Mouse (Mus musculus) midbrain, embryonic 14.5 days (tissue): ENCODE data around the gene Sirt7. TPM values are rescaled to one million over a fixed set of nuclear protein-coding genes. Genes with fewer than 3 reads are reported as not detected.

ENCODE experiments used
- ATAC-seq: fragments of 200-750 bp; cut with Nextera tagmentation; 2 replicates; pipeline ENCODE4 v1.8.0; 2017; ENCODE audit warnings: moderate number of reproducible peaks, moderate library complexity; ENCODE audit not compliant: low FRiP score, low TSS enrichment
- DNase-seq: peaks from one replicate; pipeline ENCODE4 v3.0.0-alpha.2; 2015
- H3K27ac ChIP-seq: fragments of 300-500 bp; sonication (generic); replicated peaks from 2 replicates; pipeline ENCODE4 v1.5.1; 2014; ENCODE audit warnings: mild to moderate bottlenecking, low read depth, low read length, moderate library complexity
- H3K27me3 ChIP-seq: fragments of 300-500 bp; sonication (generic); 2 replicates; pipeline ENCODE4 v1.6.1; 2014; ENCODE audit warnings: low read length, control low read depth, mixed read lengths; ENCODE audit not compliant: control insufficient read depth, insufficient read depth
- H3K36me3 ChIP-seq: fragments of 300-500 bp; sonication (generic); 2 replicates; pipeline ENCODE4 v1.6.1; 2014; ENCODE audit warnings: low read length, control low read depth; ENCODE audit not compliant: control insufficient read depth, insufficient read depth
- H3K4me1 ChIP-seq: fragments of 300-500 bp; sonication (generic); 2 replicates; pipeline ENCODE4 v1.6.1; 2014; ENCODE audit warnings: mild to moderate bottlenecking, antibody characterized with exemption, low read length, control low read depth; ENCODE audit not compliant: control insufficient read depth, insufficient read depth
- H3K4me2 ChIP-seq: fragments of 300-500 bp; sonication (generic); 2 replicates; pipeline ENCODE4 v1.6.1; 2014; ENCODE audit warnings: mild to moderate bottlenecking, low read length, moderate library complexity
- H3K4me3 ChIP-seq: fragments of 300-500 bp; sonication (generic); replicated peaks from 2 replicates; pipeline ENCODE4 v1.5.1; 2014; ENCODE audit warnings: low read depth, low read length
- H3K9ac ChIP-seq: fragments of 300-500 bp; sonication (generic); replicated peaks from 2 replicates; pipeline ENCODE4 v1.6.1; 2014; ENCODE audit warnings: mild to moderate bottlenecking, low read length, moderate library complexity
- H3K9me3 ChIP-seq: fragments of 300-500 bp; sonication (generic); 2 replicates; pipeline ENCODE4 v1.6.1; 2016; ENCODE audit warnings: low read length, control low read depth, mixed read lengths; ENCODE audit not compliant: control insufficient read depth
- WGBS: fragments of 180-500 bp; shearing (Covaris S2); extraction: QIAGEN DNeasy Blood & Tissue Kit; methylation state at CpG from one replicate; pipeline ENCODE4 v1.1.7; 2014; 5-methylcytosine and 5-hydroxymethylcytosine counted together
- polyA plus RNA-seq: library from polyadenylated mRNA; unstranded; fragments of >200 nt; fragmentation: Nextera tagmentation; extraction: Ambion mirVana; gene quantifications from 2 replicates; pipeline ENCODE4 v1.2.1, GENCODE M21; 2014

Gene Sirt7
- polyA plus RNA-seq, 1 experiment from 2014 or later: 38.4 TPM

DNA sequence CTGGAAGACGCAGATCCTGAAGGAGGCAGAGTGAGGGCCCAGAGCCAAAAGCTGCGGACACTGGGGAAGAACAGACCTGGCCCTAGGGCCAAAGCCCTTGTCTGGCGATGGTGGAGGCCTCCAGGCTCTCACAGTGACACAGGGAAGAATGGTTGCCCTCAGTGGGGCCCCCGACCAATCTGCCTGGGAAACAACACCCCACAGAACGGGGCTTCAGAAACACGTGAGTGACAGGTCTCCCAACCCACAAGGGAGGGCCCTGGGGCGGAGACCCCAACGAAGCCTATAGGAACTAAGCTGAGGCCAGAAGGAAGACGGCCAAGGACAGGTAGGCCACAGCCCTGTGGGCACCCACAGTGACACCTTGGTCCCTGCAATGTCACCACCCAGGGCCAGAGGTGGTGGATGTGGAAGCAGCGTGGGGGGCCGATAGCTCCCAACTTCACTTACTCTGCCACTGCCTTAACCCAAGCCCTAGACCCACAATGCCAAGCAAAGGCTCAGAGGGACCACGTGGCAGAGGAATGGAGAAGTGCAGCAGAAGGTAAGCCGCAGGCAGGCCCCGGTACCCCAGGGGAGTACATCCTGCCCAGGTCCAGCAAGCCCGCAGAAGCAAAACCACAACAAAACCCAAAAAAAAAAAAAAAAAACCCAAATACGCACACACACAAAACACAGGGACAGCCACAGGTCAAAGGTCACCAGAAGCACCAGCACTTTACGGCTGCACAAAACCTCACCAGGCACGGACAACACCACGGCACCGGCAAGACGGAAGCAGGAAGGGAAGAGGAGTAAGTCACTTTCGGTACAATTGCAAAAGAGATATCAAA lies 2.6 kb upstream of the Sirt7 start:
- DNase-seq (no peak), ATAC-seq (no peak)
- 81% methylated on average over 22 of the region's 22 CpGs for WGBS
- H3K36me3 ChIP-seq: peaks cover 33% of the 10 kb centered on the region
- peaks cover 24% of the 10 kb centered on the region for H3K4me1 ChIP-seq
- H3K27ac ChIP-seq: no peak overlapping the region
- no peak overlapping the region for H3K4me3 ChIP-seq
- no peaks in the 10 kb centered on the region for H3K9me3 ChIP-seq
- H3K9ac ChIP-seq: no peak overlapping the region
- H3K4me2 ChIP-seq: no peak overlapping the region
- H3K27me3 ChIP-seq: no peaks in the 10 kb centered on the region

DNA sequence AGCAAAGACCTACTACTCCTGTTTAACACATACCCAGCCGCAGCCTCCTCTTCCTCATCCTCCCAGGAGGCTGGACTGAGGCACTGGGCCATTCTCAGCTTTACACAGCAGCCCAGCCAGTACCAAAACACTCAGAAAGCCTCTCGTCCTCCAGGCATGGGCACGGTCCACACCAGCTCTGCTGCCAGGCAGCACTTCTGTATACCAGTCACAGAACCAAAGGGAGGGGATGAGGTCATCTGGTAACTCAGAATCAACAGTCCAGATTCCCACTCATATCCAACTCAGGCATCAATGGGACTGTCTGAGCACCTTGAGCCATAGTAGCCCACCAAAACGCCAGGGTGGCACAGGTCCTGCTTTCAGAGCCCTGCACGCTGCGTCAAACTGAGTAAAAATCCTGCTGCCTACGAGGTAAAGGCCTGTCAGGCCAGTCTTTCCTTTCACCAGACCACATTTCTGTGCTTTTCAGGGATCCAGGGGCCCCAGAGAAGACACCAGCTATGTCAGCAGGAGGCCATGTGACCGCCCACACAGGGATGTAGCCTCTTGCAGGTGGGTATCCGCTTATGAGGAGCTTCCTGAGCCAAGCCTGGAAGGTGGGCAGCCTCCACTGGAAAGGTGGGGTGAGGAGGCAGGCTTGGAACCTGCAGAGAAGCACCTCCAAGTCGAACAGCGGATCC lies 1.9 kb upstream of the Sirt7 start:
- Histone ChIP-seq H3K36me3 (peaks cover 41% of the 10 kb centered on the region), H3K9me3 (no peaks in the 10 kb centered on the region), H3K4me1 (peaks cover 19% of the 10 kb centered on the region), H3K4me2 (no peak overlapping the region), H3K27me3 (no peaks in the 10 kb centered on the region), H3K4me3 (no peak overlapping the region), H3K27ac (no peak overlapping the region), H3K9ac (no peak overlapping the region)
- ATAC-seq: no peak
- DNase-seq: no peak
- 93% methylated on average over 11 of the region's 11 CpGs for WGBS

DNA sequence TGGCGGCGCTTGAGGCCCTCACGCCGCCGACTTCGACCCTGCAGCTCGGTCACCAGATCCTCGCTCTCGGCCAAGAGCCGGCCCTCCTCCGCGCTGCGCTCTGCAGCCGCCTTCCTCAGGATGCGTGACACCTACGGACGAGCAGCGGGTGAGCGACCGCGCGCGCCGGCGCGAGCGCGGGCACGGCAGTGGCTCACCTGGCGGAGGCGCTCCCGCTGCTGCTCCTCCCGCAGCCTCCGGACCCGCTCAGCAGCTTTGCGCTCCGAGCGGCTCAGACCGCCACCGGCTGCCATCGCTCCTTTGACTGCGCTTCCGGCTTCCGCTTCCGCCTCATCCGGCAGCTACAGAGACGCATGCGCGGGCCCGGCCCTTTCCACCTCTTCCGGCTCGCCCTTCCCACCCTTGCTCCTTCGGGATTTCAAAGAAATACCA lies 344 bp downstream of the Sirt7 start:
- DNase-seq (peak; percentile 95), ATAC-seq (peak; percentile 83)
- Histone ChIP-seq H3K4me3 (peak overlapping the region; percentile 94), H3K36me3 (peaks cover 63% of the 10 kb centered on the region), H3K4me1 (peaks cover 14% of the 10 kb centered on the region), H3K27ac (peak overlapping the region; percentile 86), H3K9ac (peak overlapping the region; percentile 72), H3K9me3 (no peaks in the 10 kb centered on the region), H3K4me2 (peak overlapping the region; percentile 98), H3K27me3 (no peaks in the 10 kb centered on the region)
- WGBS: under 1% methylated on average over 43 of the region's 53 CpGs

DNA sequence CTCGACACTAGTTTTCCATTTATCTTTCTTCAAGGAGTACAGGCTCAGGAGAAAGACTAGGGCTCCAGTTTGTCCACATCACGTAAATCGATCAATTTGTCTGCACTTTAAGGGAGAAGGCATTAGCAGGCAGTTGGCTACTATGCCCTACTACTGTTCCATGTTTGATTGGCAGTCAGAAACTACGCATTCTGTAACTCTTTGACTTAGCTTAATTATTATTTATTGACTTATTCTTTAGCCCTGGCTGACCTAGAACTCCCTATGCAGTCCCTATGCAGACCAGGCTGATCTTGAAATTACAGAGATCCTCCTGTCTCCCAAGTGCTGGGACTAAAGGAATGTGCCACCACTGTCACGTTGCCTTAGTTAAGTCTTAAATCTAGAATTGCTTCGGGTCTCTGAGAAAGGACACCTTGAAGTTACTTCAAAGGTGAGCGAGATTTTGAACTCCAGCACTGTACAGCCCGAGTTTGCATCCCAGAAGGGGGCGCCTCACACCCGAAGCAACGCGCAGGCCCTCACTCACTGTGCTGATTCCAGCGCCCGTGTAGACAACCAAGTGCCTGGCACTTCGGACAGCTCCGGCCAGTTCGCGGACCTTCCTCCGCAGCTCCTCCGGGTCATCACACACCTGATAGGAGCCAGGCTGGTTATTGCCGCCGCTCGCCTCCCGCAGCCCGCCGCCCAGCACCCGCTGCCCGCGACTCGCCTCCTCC lies 920 bp downstream of the Sirt7 start:
- peaks cover 14% of the 10 kb centered on the region for H3K4me1 ChIP-seq
- no peaks in the 10 kb centered on the region for H3K27me3 ChIP-seq
- peak overlapping the region; percentile 86 for H3K27ac ChIP-seq
- no peaks in the 10 kb centered on the region for H3K9me3 ChIP-seq
- peak overlapping the region; percentile 72 for H3K9ac ChIP-seq
- WGBS: 14% methylated on average over 30 of the region's 30 CpGs
- peak; percentile 46; the same call in 1 of the 2 replicates for ATAC-seq
- DNase-seq: peak; percentile 72
- peak overlapping the region; percentile 94 for H3K4me3 ChIP-seq
- peaks cover 64% of the 10 kb centered on the region for H3K36me3 ChIP-seq
- peak overlapping the region; percentile 98 for H3K4me2 ChIP-seq

DNA sequence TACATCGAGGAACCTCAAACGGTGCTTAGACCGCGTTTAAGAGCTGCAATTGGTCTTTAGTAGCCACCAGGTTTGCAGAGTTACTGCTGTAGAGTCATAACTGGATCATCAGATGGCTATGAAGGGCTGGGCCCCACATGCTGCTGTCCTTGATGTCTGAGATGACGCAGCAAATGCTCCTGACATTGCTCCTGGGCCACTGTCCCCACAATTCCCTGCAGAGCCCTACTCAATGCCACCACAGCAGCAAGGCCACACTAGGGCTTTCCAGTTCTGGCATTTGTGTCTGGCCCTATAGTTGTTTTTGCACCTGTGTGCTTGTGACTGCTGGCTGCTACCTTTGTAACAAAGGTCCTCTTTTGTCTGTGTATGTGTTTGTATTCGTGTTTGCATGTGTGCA lies 2.2 kb downstream of the Sirt7 start:
- peaks cover 14% of the 10 kb centered on the region for H3K4me1 ChIP-seq
- H3K27ac ChIP-seq: no peak overlapping the region
- H3K27me3 ChIP-seq: no peaks in the 10 kb centered on the region
- H3K9me3 ChIP-seq: no peaks in the 10 kb centered on the region
- no peak overlapping the region for H3K4me3 ChIP-seq
- ATAC-seq (no peak), DNase-seq (no peak)
- no peak overlapping the region for H3K9ac ChIP-seq
- WGBS: 89% methylated on average over 6 of the region's 6 CpGs
- H3K36me3 ChIP-seq: peaks cover 65% of the 10 kb centered on the region
- no peak overlapping the region for H3K4me2 ChIP-seq

DNA sequence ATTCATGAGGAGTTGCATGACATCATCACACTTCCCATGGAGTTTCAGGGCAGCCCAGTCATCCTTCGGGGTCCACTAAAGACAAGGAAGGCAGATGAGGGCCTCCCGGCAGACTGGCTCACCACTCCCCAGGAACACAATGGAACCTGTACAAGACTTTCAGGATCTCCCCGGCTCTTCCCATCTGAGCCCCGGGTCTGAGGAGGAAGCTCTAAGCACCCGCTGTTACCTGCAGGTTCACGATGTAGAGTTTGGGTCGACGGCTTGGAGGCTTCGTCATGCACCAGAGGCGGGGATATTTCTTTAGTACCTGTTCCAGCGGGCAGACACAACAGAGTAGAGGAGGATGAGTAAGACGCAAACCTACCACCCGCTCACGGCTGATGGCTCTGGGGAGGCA lies 4.8 kb downstream of the Sirt7 start:
- DNase-seq (no peak), ATAC-seq (no peak)
- Histone ChIP-seq H3K4me1 (peaks cover 17% of the 10 kb centered on the region), H3K36me3 (peaks cover 52% of the 10 kb centered on the region), H3K4me2 (no peak overlapping the region), H3K27ac (no peak overlapping the region), H3K9me3 (no peaks in the 10 kb centered on the region), H3K27me3 (no peaks in the 10 kb centered on the region), H3K4me3 (no peak overlapping the region), H3K9ac (no peak overlapping the region)
- WGBS: 95% methylated on average over 14 of the region's 14 CpGs

DNA sequence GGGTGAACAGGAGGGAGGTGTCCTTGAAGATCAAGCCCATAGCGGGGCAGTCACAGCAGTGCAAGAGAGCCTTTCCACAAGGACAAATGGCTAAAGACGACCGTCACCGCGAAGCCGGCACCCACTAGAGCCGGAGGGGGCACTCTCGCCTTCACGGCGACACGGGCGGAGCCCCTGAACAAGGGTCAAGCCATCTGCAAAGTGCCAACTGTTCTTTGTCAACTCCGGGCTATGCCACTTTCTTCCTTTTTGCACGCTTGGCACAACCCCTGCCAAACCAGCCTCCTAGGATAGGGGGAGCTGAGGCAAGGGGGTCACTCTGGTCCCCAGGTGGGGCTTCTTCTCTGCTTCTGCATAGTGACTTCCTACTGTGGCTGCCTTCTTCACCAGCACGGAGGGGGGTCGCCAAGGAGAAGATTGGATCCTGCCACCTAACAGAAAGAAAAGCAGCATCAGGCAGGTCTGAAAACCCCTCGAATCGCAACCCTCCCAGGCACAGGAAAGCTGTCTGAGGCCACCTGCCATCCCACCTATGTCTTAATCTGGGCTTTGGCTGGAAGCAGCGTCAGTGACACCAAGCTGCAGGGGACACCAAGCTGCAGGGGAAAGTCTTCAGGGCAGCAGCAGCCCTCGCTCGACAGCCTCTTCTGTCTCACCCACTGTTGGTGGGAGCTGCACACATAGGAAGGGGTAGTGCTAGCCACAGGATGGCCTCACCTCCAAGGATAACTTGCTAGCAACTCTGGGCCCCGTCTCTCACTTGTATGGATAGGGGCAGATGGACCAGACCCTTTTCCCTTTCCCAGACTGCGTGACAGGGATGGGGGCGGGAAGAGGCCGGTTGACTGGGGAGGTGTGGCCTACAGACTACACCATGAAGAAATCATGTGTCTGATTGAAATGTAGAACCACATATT lies 6.2 kb downstream of the Sirt7 start:
- Histone ChIP-seq H3K9ac (no peak overlapping the region), H3K27me3 (no peaks in the 10 kb centered on the region), H3K27ac (peak overlapping the region; percentile 83; the same call in 1 of the 2 replicates), H3K36me3 (peaks cover 59% of the 10 kb centered on the region), H3K4me2 (no peak overlapping the region), H3K4me3 (no peak overlapping the region), H3K9me3 (no peaks in the 10 kb centered on the region), H3K4me1 (peaks cover 9% of the 10 kb centered on the region)
- 94% methylated on average over 25 of the region's 25 CpGs for WGBS
- DNase-seq (no peak), ATAC-seq (no peak)
